Comparison of ENCODE assay signal across 12 mouse cellular contexts in the genomic region with DNA sequence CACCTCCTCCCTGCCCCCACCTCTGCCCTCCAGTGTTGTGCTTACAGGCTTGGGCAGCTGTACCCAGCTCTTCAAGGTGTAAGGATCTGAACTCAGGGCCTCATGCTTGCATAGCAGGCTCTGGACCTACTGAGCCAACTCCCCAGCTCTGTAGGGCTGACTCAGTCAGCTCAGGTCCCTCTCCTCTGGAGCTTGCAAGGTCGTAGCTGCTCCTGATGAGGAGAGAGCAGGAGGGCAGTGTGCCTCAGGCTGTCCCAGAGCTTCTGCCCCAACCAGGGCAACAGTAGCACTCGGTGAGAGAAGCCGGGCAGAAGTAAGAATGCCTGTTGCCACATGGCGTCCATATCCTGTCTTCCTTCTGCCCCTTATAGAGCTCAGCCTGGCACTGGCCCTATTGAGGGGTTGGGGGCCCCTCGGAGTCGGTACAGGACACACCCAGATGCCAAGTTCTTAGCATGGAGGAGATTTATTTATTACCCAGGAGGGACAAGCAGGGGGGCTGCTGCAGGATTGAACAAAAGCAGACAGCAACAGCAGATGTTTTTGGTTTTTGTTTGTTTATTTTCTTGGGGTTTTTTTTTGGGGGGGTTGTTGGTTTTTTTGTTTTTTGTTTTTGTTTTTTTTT.
DNase-seq lines count a peak whose midpoint lies in the region; ATAC-seq and TF ChIP-seq lines count a peak whose summit lies in the region.
"Had no signal": no experiment of that assay in that cellular context is flagged by ENCODE, and none has a peak within 500 bp of the region (broad histone marks: within the 10 kb centered on the region; RNA-seq: fewer than 3 reads in every experiment).

No protein-coding gene starts in this region.

- H3K4me1 ChIP-seq in heart, embryonic 16.5 days (ENCODE audit: control insufficient read depth, insufficient read depth, low read length) = peaks cover 49% of the 10 kb centered on the region
- peaks cover 38% of the 10 kb centered on the region for H3K4me1 ChIP-seq in neural tube, embryonic 12.5 days
- peaks cover 21% of the 10 kb centered on the region for H3K4me1 ChIP-seq in stomach, postnatal 0 days (replicated peaks; ENCODE audit: control insufficient read depth, insufficient read depth)
- no peaks in the 10 kb centered on the region for H3K4me1 ChIP-seq in thymus, adult 2 months (replicated peaks; ENCODE audit: control insufficient read depth, insufficient read depth, low read length)

- no peak for TF ChIP-seq POLR2A in thymus, adult 2 months (IDR thresholded peaks at IDR 0.05; ENCODE audit: control insufficient read depth, extremely low read depth, insufficient read depth, low read length, poor library complexity)

- peaks cover 11% of the 10 kb centered on the region; the same call in 1 of the 2 replicates for H3K36me3 ChIP-seq in heart, embryonic 16.5 days (ENCODE audit: control insufficient read depth, insufficient read depth)
- H3K36me3 ChIP-seq in neural tube, embryonic 12.5 days = peaks cover 23% of the 10 kb centered on the region
- H3K36me3 ChIP-seq in stomach, postnatal 0 days (ENCODE audit: control insufficient read depth, insufficient read depth, low read length) = peaks cover 16% of the 10 kb centered on the region
- H3K36me3 ChIP-seq in thymus, adult 2 months (ENCODE audit: control insufficient read depth, insufficient read depth, low read length) = peaks cover 5% of the 10 kb centered on the region; the same call in 1 of the 2 replicates
- H3K36me3 ChIP-seq: G1E had no signal

- peak; percentile 62 for DNase-seq in adrenal gland, adult 2 months
- DNase-seq in adrenal gland, postnatal 10 days = no peak
- no peak for DNase-seq in heart, adult 18-20 months
- DNase-seq in neural tube, embryonic 10.5 days (ENCODE audit: extremely low spot score, low spot score) = no peak
- no peak for DNase-seq in stomach, postnatal 0 days (ENCODE audit: low spot score)
- DNase-seq in thymus, adult 2 months = no peak
- DNase-seq: cerebellum, adult 11 months; kidney, adult 8-10 months had no signal

- no peaks in the 10 kb centered on the region for H3K27me3 ChIP-seq in heart, embryonic 16.5 days (ENCODE audit: control insufficient read depth, insufficient read depth, low read length)
- no peaks in the 10 kb centered on the region for H3K27me3 ChIP-seq in neural tube, embryonic 12.5 days (replicated peaks)
- no peaks in the 10 kb centered on the region for H3K27me3 ChIP-seq in stomach, postnatal 0 days (ENCODE audit: control insufficient read depth, insufficient read depth, low read length)
- no peaks in the 10 kb centered on the region for H3K27me3 ChIP-seq in thymus, adult 2 months (ENCODE audit: control insufficient read depth, insufficient read depth, low read length)

- no peak overlapping the region for H3K9ac ChIP-seq in heart, embryonic 16.5 days (ENCODE audit: low read length)
- H3K9ac ChIP-seq in neural tube, embryonic 12.5 days = no peak overlapping the region; the same call in 1 of the 2 replicates
- H3K9ac ChIP-seq in stomach, postnatal 0 days (ENCODE audit: low read length) = no peak overlapping the region

- ATAC-seq in heart, embryonic 16.5 days (replicated peaks; ENCODE audit: extremely low read depth, insufficient read depth, low FRiP score) = no peak
- ATAC-seq in neural tube, embryonic 12.5 days (ENCODE audit: low FRiP score, low read depth) = peak; percentile 68; the same call in 1 of the 2 replicates
- ATAC-seq in stomach, postnatal 0 days (ENCODE audit: low FRiP score, low TSS enrichment) = no peak
- ATAC-seq: forebrain, embryonic 16.5 days had no signal

- TF ChIP-seq CTCF in stomach, postnatal 0 days (IDR thresholded peaks at IDR 0.05; ENCODE audit: low read depth) = no peak
- no peak for TF ChIP-seq CTCF in thymus, adult 2 months (IDR thresholded peaks at IDR 0.05; ENCODE audit: borderline replicate concordance, control insufficient read depth, extremely low read depth, insufficient read depth, low read length, poor library complexity)

- H3K4me3 ChIP-seq in heart, embryonic 16.5 days (ENCODE audit: low read length) = no peak overlapping the region
- no peak overlapping the region for H3K4me3 ChIP-seq in neural tube, embryonic 12.5 days
- no peak overlapping the region for H3K4me3 ChIP-seq in stomach, postnatal 0 days (ENCODE audit: low read depth, low read length)
- H3K4me3 ChIP-seq in thymus, adult 2 months (ENCODE audit: control insufficient read depth, insufficient read depth, low read length) = no peak overlapping the region

- H3K27ac ChIP-seq in heart, embryonic 16.5 days (ENCODE audit: low read length) = 0 out of 2 replicates have a peak overlapping the region, but pooled peaks have one; percentile 11
- H3K27ac ChIP-seq in neural tube, embryonic 12.5 days = no peak overlapping the region
- peak overlapping the region; percentile 36; the same call in 1 of the 2 replicates for H3K27ac ChIP-seq in stomach, postnatal 0 days (replicated peaks)
- no peak overlapping the region for H3K27ac ChIP-seq in thymus, adult 2 months (ENCODE audit: control insufficient read depth, insufficient read depth, low read length)

- no peak for TF ChIP-seq EP300 in stomach, postnatal 0 days (optimal IDR thresholded peaks at IDR 0.05)

- no peak overlapping the region for H3K4me2 ChIP-seq in heart, embryonic 16.5 days (ENCODE audit: low read depth, low read length)
- H3K4me2 ChIP-seq in neural tube, embryonic 12.5 days (replicated peaks) = no peak overlapping the region; the same call in 1 of the 2 replicates
- H3K4me2 ChIP-seq in stomach, postnatal 0 days (replicated peaks; ENCODE audit: low read depth) = no peak overlapping the region

- 55% methylated on average over 6 of the region's 6 CpGs for whole genome bisulfite sequencing in heart, embryonic 16.5 days
- 34% methylated on average over 6 of the region's 6 CpGs for WGBS in neural tube, embryonic 12.5 days
- 48% methylated on average over 6 of the region's 6 CpGs for WGBS in stomach, postnatal 0 days
- WGBS in thymus, adult 2 months = 85% methylated on average over 6 of the region's 6 CpGs

- H3K9me3 ChIP-seq in heart, embryonic 16.5 days (replicated peaks; ENCODE audit: control insufficient read depth, low read length) = no peaks in the 10 kb centered on the region
- H3K9me3 ChIP-seq in neural tube, embryonic 12.5 days = no peaks in the 10 kb centered on the region
- no peaks in the 10 kb centered on the region for H3K9me3 ChIP-seq in stomach, postnatal 0 days (ENCODE audit: control insufficient read depth, low read length)
- H3K9me3 ChIP-seq: G1E had no signal

Comparison
In these comparisons a context has a peak if more than half of its experiments do, and no peak if none do; other contexts are left out.
1. H3K27ac ChIP-seq: peak in heart, embryonic 16.5 days (single experiment) and stomach, postnatal 0 days (single experiment); none in neural tube, embryonic 12.5 days (single experiment) and thymus, adult 2 months (single experiment).